Mouse (Mus musculus): ENCODE measurements around the gene Hic1. TPM values are rescaled to one million over a fixed set of nuclear protein-coding genes. Genes with fewer than 3 reads are reported as not detected.

Hic1 gene
- 3.8 TPM for polyA plus RNA-seq (2015; fragmentation: Illumina TruSeq; extraction: RNeasy Lipid Tissue Mini Kit (QIAGEN cat#74804); ENCODE audit: insufficient read depth, low read depth, low replicate concordance)

GRCm38 (mm10) chr11:75169405-75170080, at the start of gene Hic1:
TSS of gene Hic1 (minus strand) at chr11:75169519.

DNA sequence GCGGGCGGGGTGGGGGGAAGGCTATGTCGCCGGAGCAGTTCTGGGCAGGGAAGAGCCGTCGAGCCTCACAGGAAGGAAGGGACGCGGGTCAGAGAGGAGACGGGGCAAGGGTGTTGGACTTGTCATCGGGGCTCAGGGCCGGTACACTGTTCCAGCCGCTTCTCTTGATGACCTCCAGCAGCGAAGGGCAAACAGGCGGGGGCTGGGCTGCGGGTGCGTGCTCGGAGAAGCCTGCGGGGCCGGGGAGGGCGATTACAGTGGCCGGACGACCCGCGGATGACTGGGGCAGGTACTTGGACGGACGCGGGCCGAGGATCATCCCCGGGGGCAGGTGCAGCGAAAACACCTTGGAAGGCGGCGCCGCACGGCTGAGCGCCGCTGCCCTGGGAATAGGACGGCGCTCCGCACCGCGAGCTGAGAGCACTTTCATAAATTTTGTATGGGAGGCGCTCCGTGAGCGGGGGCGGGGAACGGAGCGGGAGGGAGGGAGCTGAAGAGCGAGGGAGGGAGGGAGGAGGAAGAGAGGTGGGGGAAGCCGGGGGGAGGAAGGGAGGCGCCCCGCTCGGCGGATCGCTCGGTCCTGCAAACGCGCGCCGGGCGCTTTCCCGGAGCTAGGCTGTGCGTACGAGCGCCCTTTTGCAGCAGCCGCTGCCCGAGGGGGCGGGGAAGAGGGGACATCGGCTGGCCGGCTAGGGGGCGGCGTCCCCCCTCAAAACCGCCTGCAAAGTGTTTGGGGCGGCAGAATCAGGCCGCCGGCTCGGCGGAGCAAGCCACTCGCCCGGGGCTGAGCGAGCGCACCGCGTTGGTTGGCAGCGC, 24.1 kb upstream of the Hic1 start, which contains the start of gene Rtn4rl1:
Rtn4rl1 (plus strand) TSS at position 528 of the 816 bp plus-strand sequence.

DNA sequence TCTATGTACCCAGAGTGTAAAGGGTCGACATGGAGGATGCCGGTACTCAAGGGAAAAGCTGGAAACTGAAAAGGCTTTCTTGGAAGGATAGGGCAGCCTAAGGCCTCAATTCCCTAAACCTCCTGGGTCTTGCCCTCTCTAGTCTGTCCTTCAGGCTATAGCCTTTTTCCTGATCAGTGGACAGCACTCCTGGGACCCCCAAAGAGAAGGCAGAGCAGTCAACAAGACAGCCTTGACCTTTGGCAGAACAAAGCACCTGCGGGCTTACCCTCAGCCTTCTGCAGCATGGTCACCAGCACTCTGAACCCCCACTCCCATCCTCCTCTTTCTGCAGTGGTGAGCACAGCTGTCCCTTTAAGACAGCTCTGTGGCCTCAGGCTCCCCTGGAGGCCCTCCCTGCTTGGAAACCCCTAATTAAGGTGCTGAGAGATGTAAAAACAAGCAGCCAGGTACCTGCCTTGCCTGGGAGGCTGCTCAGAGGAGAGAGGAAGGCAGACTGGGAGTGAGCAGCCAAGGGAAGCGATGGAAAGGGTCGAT, 21.7 kb upstream of the Hic1 start, which contains the start of gene Dph1:
Dph1 (minus strand) TSS at position 337 of the 537 bp plus-strand sequence.

GRCm38 (mm10) chr11:75178672-75179208, 9.4 kb upstream of the Hic1 start, which contains the start of gene Ovca2:
TSS of gene Ovca2 (minus strand) at chr11:75178835.

Other genes with a start within 250 kb of the Hic1 start
- gene Smg6, start 243.7 kb downstream of the Hic1 start, polyA plus RNA-seq (2015; fragmentation: Illumina TruSeq; extraction: RNeasy Lipid Tissue Mini Kit (QIAGEN cat#74804); ENCODE audit: insufficient read depth, low read depth, low replicate concordance), result 6.4 TPM
- 4.5 TPM for gene Srr, start 243.6 kb downstream of the Hic1 start, polyA plus RNA-seq (2015; fragmentation: Illumina TruSeq; extraction: RNeasy Lipid Tissue Mini Kit (QIAGEN cat#74804); ENCODE audit: insufficient read depth, low read depth, low replicate concordance)
- 6.6 TPM for gene Ovca2, start 9.3 kb upstream of the Hic1 start, polyA plus RNA-seq (2015; fragmentation: Illumina TruSeq; extraction: RNeasy Lipid Tissue Mini Kit (QIAGEN cat#74804); ENCODE audit: insufficient read depth, low read depth, low replicate concordance)
- gene Dph1, start 21.7 kb upstream of the Hic1 start, polyA plus RNA-seq (2015; fragmentation: Illumina TruSeq; extraction: RNeasy Lipid Tissue Mini Kit (QIAGEN cat#74804); ENCODE audit: insufficient read depth, low read depth, low replicate concordance), result 2.3 TPM
- gene Rtn4rl1, start 24.3 kb upstream of the Hic1 start, polyA plus RNA-seq (2015; fragmentation: Illumina TruSeq; extraction: RNeasy Lipid Tissue Mini Kit (QIAGEN cat#74804); ENCODE audit: insufficient read depth, low read depth, low replicate concordance), result 1.3 TPM
- gene Rpa1, start 178.8 kb upstream of the Hic1 start, polyA plus RNA-seq (2015; fragmentation: Illumina TruSeq; extraction: RNeasy Lipid Tissue Mini Kit (QIAGEN cat#74804); ENCODE audit: insufficient read depth, low read depth, low replicate concordance), result 5.0 TPM
- 1.5 TPM for gene Smyd4, start 178.9 kb upstream of the Hic1 start, polyA plus RNA-seq (2015; fragmentation: Illumina TruSeq; extraction: RNeasy Lipid Tissue Mini Kit (QIAGEN cat#74804); ENCODE audit: insufficient read depth, low read depth, low replicate concordance)

Measured in pancreas, adult 10 weeks (tissue).